Mouse (Mus musculus): ENCODE results near the gene Tgfb3. TPM values are rescaled to one million over a fixed set of nuclear protein-coding genes. Genes with fewer than 3 reads are reported as not detected.

Tgfb3 gene
- total and polyA plus RNA-seq, 3 experiments: 0.42 to 0.96 TPM; not detected in 1

- Histone ChIP-seq H3K79me2 (ENCODE audit: control insufficient read depth, insufficient read depth, low read length, poor library complexity) (no peaks in the 10 kb centered on the region), H3K4me3 (ENCODE audit: control insufficient read depth in 1 of 2, insufficient read depth in 1 of 2, low read depth in 2 of 2, low read length in 2 of 2) (no peak overlapping the region), H3K36me3 (ENCODE audit: control insufficient read depth in 1 of 2, insufficient read depth in 2 of 2, low read length in 2 of 2) (no peaks in the 10 kb centered on the region), H3K9me3 (replicated peaks; ENCODE audit: insufficient read depth, low read length) (no peaks in the 10 kb centered on the region), H3K27me3 (ENCODE audit: control insufficient read depth in 1 of 2, insufficient read depth in 2 of 2, low read length in 2 of 2) (no peaks in the 10 kb centered on the region; a peak in 1 of 4 replicates), H3K9ac (ENCODE audit: control insufficient read depth, low read depth, low read length, poor library complexity, severe bottlenecking) (no peak overlapping the region), H3K4me1 (ENCODE audit: control insufficient read depth in 1 of 2, insufficient read depth in 2 of 2, low read length in 2 of 2) (no peaks in the 10 kb centered on the region), H3K27ac (ENCODE audit: control insufficient read depth, low read depth, low read length) (no peak overlapping the region)
- no peak for DNase-seq (ENCODE audit: low read depth, low spot score)
- TF ChIP-seq TBP (IDR thresholded peaks at IDR 0.05; ENCODE audit: low read depth, low read length) (no peak), KAT2A (conservative IDR thresholded peaks at IDR 0.05; ENCODE audit: low read depth, low read length) (no peak), SIN3A (IDR thresholded peaks at IDR 0.05; ENCODE audit: low read length) (no peak), POLR2AphosphoS2 (IDR thresholded peaks at IDR 0.05; ENCODE audit: low read length) (no peak), CHD2 (IDR thresholded peaks at IDR 0.05; ENCODE audit: low read length) (no peak), POLR2AphosphoS5 (IDR thresholded peaks at IDR 0.05; ENCODE audit: borderline replicate concordance, low read depth, low read length) (no peak), ZMIZ1 (IDR thresholded peaks at IDR 0.05; ENCODE audit: low read depth, low read length) (no peak), ZC3H11A (IDR thresholded peaks at IDR 0.05; ENCODE audit: low read depth, low read length) (no peak), SMC3 (IDR thresholded peaks at IDR 0.05; ENCODE audit: low read depth, low read length) (no peak), ZKSCAN1 (IDR thresholded peaks at IDR 0.05; ENCODE audit: low read depth, low read length) (no peak), E2F4 (IDR thresholded peaks at IDR 0.05; ENCODE audit: borderline replicate concordance, low read depth, low read length) (no peak), GABPA (IDR thresholded peaks at IDR 0.05; ENCODE audit: low read depth, low read length) (no peak), ETS1 (IDR thresholded peaks at IDR 0.05; ENCODE audit: low read depth, low read length) (no peak), MXI1 (IDR thresholded peaks at IDR 0.05; ENCODE audit: low read depth, low read length) (no peak), JUND (IDR thresholded peaks at IDR 0.05; ENCODE audit: low read depth, low read length) (no peak), TAL1 (IDR thresholded peaks at IDR 0.05; ENCODE audit: low read length) (no peak), NRF1 (IDR thresholded peaks at IDR 0.05; ENCODE audit: insufficient read depth, low read depth, low read length, poor library complexity, severe bottlenecking) (no peak)
Measured at GRCm38 (mm10) chr12:86085873-86086272, 7.0 kb upstream of the Tgfb3 start.

DNA sequence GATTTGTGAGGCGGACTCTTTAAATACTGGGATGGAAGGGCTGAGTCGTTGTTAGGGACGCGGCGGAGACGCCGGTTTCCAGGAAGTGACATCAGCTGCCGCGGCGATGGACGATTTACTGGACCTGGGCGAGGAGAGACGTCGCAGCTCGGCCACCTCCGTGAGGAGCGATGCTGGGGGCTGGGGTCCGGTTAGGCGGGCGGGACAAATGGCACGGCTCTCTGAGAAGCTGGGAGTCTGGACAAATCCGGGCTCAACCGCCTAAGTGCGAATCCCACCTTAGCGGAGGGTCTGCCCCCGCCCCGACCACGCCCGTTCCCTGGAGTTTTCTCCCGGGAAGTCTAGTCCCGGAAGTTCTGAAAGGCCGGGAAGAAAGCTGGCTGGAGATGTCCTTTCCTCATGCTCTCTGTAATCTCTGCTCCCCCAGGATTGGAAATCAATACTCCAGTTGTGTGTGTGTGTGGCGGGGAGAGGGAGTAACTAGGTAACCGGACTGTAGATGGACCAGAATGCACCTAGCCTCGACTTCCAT is 3.7 kb upstream of the Tgfb3 start, which contains the start of gene Ift43:
Ift43 (plus strand) TSS at position 61 of the 532 bp plus-strand sequence.
- H3K27me3 ChIP-seq (ENCODE audit: control insufficient read depth in 1 of 2, insufficient read depth in 2 of 2, low read length in 2 of 2): no peaks in the 10 kb centered on the region; a peak in 1 of 4 replicates

More for the DNA sequence above, 3.7 kb upstream of the Tgfb3 start, which contains the start of gene Ift43:
- Histone ChIP-seq H3K9me3 (replicated peaks; ENCODE audit: insufficient read depth, low read length) (no peaks in the 10 kb centered on the region), H3K27ac (ENCODE audit: control insufficient read depth, low read depth, low read length) (no peak within 1 kb of the TSS), H3K79me2 (ENCODE audit: control insufficient read depth, insufficient read depth, low read length, poor library complexity) (no peaks in the 10 kb centered on the region; the same call in 1 of the 2 replicates), H3K36me3 (ENCODE audit: control insufficient read depth in 1 of 2, insufficient read depth in 2 of 2, low read length in 2 of 2) (0 out of 4 replicates have a peak, but pooled peaks cover 0 to 2% of the 10 kb centered on the region in 2 experiments), H3K4me1 (ENCODE audit: control insufficient read depth in 1 of 2, insufficient read depth in 2 of 2, low read length in 2 of 2) (no peaks in the 10 kb centered on the region), H3K9ac (ENCODE audit: control insufficient read depth, low read depth, low read length, poor library complexity, severe bottlenecking) (peak within 1 kb of the TSS; percentile 7; the same call in 1 of the 2 replicates), H3K4me3 (ENCODE audit: control insufficient read depth in 1 of 2, insufficient read depth in 1 of 2, low read depth in 2 of 2, low read length in 2 of 2) (peak within 1 kb of the TSS in 1 of 2 experiments; percentile 49; a peak in 2 of 4 replicates)
- TF ChIP-seq CHD2 (IDR thresholded peaks at IDR 0.05; ENCODE audit: low read length): no peak
- no peak for TF ChIP-seq MAX (IDR thresholded peaks at IDR 0.05; ENCODE audit: low read length)
- no peak for TF ChIP-seq KAT2A (conservative IDR thresholded peaks at IDR 0.05; ENCODE audit: low read depth, low read length)
- TF ChIP-seq SIN3A (IDR thresholded peaks at IDR 0.05; ENCODE audit: low read length): peak; percentile 35; the same call in 1 of the 2 replicates
- peak; percentile 27 for DNase-seq (ENCODE audit: low read depth, low spot score)

Data from MEL (cell line).